Mouse (Mus musculus) heart, adult 2 months (tissue): ENCODE results near the gene Arhgef25.

Source experiments
- CTCF ChIP-seq: fragments of 200-600 bp; IDR thresholded peaks from 2 replicates; pipeline ENCODE4 v1.8.1; 2022; ENCODE audit warnings: antibody characterized with exemption, mild to moderate bottlenecking, moderate library complexity
- POLR2A ChIP-seq: fragments of 200-500 bp; IDR thresholded peaks from 2 replicates; pipeline ENCODE4 v1.6.1; 2011; ENCODE audit warnings: mild to moderate bottlenecking, low read depth, low read length, control low read depth; ENCODE audit not compliant: insufficient read depth

DNA sequence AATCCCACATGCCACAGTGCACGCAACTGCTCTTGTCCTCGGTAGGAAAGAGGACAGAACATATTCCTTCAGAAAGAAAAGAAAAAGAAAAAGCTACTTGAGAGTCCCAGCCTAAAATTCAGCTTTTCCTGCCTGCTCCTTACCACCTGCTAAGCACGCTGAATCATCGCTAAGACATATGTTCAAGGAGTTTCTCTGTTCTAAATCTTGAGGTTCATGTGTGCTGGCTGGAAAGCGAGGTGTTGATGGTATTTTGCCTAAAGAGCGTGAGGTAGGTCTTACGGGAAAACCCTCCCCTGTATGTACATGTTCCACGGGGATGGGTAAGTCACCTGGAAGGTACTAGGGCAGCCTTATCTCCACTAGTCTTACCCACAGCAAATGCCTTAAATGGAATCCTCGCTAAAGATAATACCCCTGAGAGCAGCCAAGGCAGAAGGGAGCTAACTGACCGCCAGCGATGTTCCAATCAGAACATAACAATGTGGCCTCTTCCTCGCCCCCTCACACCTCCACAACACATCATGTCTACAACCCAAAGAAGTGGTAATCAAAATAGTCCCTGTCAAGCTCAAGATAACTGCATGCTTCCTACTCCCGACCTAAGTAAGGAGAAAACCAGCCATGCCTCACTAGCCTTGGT, 20.2 kb upstream of the Arhgef25 start:
- TF ChIP-seq CTCF (no peak), POLR2A (no peak)
